Mouse (Mus musculus) cerebellum, postnatal 14 days (tissue): Measurements from ENCODE around the gene Slamf8.

Source experiments
- DNase-seq, 2 experiments: peaks; one replicate each; pipeline ENCODE4 v3.0.0; 2021; ENCODE audit warnings: mixed read lengths in 2 of 2

The Slamf8 gene

DNA sequence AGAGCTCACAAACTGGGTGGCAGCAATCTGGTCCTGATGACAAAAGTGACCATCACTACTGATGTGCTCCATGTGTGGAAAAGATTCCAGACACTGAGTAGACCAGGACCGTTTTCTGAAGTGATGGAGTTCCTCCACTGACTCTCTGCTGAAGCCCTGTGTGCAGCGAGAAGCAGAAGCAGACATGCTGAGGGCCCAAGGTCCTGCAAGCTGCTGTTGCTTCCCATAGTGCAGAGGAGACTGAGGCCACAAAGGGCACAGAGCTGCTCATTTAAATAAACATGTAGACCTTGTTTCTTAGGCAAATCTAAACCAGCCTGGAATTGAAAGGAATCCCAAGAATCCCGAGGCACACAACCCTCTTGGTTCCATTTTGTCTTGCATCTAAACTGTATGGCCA is 3.0 kb upstream of the Slamf8 start:
- no peak for DNase-seq

GRCm38 (mm10) chr1:172585612-172586567 is 4.5 kb downstream of the Slamf8 start:
- peak; percentile 16 to 30 for DNase-seq

DNA sequence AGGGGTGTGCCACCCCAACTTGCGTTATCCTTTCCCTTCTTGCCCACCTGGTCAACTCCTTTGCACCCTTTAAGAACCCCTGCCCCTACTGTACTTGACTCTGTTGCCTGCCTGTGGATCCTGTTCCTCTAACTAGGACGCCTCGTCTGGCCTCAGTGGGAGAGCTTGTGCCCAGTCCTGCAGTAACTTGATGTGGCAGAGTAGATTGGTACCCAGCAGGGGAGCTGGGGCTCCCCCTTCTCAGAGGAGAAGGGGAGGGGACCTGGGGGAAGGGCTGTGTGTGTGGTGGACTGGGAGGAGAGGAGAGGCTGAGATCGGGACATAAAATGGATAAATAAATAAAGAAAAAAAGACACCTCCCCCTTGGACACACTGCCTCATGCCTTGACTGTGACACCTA is 5.3 kb downstream of the Slamf8 start:
- DNase-seq, result no peak

DNA sequence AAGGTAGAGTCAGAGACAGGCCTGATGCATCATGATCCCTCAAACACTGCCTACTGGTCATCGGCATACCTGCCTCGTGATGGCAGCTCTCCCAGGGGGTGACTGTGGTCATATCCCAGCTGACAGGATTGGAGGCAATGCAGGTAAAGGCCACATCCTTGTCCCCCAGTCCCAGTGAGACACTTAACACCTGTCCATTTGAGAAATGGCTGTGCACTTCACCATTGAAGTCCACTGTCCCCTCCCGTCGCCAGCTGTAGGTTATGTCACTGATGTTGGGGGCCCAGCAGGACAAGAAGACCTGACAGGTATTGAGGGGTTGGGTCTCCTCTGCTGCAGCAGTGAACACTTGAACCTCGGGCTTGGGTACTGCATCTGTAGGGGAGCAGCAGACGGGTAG is 6.1 kb downstream of the Slamf8 start:
- no peak for DNase-seq

GRCm38 (mm10) chr1:172582436-172582835 is 7.9 kb downstream of the Slamf8 start:
- DNase-seq, result no peak

GRCm38 (mm10) chr1:172580116-172580515 is 10.3 kb downstream of the Slamf8 start:
- DNase-seq, result no peak

DNA sequence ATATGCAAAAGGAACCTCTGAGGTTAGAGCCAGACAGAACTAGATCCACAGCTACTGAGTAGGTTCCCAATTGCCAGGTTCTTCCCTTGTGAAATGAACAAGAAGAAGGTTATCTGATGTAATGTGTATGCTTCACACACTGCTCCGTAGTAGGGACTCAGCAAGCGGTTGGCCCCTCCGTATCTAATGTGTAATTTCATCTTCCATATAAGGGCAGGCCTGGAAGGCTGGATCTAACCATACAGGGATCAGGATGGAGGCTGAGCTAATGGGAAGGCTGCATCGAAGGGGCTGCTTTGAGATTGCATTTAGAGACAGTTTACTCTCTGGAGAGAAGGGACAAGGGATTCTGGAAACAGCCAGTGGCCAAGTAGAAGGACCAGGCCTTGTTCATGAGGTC is 22.6 kb downstream of the Slamf8 start:
- no peak for DNase-seq

DNA sequence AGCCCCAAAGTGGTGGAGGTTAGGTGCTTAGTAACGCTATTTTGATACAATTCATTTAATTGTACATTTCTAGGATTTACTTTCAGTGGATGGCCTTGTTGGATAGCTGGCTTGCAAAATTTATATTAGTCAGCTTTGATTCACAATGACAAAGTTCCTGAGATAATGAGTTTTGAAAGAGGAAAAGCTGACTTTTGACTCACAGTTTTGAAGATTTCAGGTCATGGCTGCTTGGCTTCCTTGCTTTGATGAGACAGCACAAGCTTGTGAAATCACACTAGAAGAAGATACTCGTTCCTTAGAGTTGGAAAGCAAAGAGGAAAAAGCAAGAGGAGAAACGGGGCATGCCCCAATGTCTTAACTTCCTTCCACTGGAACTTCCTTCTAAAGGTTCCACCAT is 24.2 kb downstream of the Slamf8 start:
- DNase-seq, result no peak

- DNase-seq, result no peak
Measured at GRCm38 (mm10) chr1:172563465-172563828, 26.9 kb downstream of the Slamf8 start.

DNA sequence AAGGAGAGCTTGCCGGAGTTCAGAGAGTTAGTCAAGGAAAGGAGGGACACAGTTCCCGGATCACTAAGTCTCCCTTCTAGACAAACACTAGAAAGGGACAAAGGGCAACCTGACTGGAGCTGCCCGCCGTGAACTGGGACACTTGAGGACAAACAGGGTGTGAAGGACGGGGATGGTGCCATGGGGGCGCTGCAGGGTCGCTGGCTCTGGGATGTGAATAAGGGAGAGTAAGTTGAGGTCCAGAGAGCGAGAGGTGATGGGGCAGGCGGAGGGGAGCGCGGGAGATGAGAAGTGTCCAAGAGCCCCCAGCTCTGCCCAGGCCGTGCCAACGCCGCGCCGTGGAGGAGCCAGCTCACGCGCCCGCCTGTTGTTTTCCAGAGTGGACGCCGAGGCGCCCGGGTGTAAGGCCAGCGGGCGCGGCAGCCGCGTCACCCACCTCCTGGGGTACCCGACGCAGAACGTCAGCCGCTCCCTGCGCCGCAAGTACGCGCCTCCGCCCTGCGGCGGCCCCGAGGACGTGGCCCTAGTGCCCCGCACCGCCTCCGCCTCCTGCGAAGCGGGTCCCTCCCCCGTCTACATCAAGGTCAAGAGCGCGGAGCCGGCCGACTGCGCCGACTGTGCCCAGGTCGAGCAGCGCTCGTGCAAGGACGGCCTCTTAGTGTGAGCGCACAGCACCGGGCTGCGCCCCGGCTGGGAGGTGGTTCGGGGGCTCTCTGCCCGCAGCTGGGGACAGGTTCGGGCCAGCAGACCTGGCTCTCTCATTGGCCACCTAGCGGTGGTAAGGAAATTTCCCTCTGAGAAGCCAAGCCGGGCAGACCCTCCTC is 27.5 kb downstream of the Slamf8 start:
- peak; percentile 79 for DNase-seq

GRCm38 (mm10) chr1:172555638-172556037 is 34.7 kb downstream of the Slamf8 start, which contains the start of gene Vsig8:
Vsig8 (plus strand) TSS chr1:172555938.
- DNase-seq, result no peak

DNA sequence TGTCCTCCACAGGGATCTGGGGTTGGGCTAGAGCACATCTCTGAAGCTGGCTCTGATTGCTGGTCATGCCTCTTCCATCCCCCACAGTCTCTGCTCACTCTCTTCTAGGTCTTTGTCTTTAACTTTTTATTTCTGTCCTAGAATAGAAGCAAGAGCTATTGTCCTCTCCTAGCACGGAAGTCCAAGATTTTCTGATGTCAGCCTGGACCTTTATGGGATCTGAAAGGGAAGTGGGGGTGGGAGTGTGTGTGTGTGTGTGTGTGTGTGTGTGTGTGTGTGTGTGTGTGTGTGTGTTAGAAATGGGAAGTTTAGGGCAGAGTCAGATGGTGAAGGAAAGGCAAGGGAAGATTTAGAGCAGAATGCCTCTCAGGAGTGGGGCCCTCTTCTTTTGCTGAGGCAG is 37.7 kb downstream of the Slamf8 start:
- DNase-seq, result no peak

DNA sequence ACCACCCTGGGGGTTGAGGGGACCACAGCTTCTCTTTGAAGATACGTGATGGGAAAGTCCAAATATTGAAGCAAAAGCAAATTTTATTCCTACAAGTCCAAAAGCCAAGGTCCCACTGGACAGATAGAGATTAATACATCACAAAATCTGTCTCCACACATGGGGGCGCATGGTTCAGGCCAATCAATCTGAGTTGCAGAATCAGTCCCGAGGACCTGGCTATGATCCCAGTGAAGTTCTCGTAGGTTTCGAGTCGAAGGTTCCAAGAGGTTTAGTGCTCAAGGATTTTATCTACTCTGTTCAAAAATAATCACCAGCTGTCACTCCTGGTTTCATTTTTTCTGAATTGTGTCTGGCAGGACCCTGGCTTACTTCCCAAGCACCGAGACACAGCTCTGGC is 39.4 kb downstream of the Slamf8 start:
- DNase-seq, result no peak

DNA sequence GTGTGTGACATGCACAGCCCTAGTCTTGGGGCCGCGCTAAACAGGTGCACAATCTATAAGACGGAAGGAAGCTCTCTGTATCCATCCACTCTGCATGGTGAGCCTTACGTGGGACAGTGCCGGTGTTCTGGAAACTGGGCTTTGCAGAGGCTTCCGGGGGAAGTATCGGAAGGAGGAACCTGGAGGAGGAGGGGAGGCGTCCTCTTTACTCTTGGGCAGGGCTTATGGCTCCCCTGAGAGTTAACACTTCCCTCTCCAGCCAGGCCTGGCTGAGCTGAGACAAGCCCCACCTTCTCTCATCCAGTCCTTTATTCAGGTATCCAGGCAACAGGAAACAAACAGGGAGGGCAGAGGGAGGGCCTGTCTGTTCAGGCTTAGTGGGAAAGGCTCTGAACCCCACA is 39.8 kb downstream of the Slamf8 start:
- DNase-seq, result no peak

DNA sequence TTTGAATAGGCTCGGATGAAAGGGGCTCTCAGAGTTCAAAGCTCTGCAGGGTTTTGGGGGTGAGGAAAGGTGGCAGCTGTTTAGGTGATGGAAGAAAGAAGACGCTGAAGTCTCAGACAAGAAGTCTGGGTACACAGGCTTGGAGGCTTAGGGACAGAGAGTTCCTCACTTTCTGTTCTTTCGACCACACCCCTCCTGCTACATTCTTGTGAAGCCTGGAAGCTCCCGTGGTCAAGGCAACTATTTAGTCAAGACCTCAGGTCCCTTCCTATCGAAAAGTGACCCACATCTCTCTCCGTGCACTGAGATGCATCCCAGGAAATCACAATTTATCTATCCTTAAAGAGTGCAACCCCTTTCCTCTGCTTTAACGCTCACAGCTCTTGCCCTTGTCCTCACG is 40.7 kb downstream of the Slamf8 start:
- DNase-seq, result no peak

DNA sequence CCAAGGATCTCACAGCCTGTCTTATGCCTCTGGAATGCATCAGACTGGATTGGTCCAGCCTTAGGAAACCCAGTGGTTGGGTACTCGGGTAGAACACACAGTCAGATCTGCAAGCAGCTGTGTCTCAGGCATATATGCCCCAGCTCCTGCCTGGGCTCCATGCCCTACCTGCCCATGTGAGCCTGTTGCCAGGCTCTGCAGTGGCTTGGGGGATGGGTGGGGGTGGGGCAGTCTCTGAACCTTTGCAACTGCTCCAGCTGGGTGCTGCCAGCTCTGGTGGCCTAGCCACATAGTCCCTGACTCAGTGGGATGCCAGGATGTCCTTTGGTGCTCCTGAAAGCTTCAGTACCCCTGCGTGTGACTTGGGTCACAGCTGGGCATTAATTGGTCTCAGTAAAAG is 41.1 kb downstream of the Slamf8 start:
- no peak for DNase-seq

GRCm38 (mm10) chr1:172548501-172548900 is 41.9 kb downstream of the Slamf8 start:
- DNase-seq, result no peak

DNA sequence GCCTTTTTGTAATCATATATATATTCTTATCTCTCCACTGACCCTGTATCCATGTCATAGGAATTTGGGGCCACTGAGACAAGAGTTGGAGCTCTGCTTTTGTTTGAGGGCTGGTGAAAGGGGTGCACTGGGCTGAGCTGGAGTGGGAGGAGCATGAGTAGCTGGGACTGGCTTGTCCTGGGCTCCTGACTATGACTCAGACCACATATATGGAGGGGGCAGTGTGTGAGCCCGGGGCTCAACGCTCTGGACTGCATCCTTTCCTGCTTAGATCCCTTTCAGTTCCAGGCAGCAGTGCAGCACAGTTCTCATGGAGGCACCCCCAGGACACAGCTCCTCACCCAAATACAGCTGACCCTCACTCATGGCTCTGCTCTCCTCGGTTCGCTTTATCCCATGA is 44.3 kb downstream of the Slamf8 start:
- no peak for DNase-seq

DNA sequence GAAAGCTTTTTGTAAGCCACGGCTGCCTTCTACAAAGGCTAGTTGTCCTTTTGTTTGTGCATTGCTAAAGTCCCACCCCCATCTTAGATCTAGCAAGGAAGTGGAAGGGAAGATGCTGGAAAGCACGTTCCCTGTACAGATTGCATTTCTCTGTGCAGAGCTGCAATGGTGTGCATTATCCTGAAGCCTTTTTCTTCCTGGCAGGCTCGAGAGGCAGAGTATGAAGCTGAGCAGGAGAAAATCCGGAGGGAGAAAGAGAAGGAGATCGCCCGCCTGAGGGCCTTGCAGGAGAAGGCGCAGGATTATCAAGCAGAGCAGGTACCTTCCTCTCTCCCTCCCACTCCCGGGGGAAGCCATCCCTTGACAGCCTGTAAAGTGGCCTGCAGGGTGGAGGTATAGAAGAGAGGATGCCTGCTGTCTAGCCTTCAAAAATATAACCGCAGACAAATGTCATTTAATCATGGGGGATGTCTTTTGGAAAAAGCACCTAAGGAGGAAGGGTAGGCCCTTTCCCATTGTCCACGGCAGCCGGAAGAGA is 50.0 kb downstream of the Slamf8 start:
- no peak for DNase-seq

DNA sequence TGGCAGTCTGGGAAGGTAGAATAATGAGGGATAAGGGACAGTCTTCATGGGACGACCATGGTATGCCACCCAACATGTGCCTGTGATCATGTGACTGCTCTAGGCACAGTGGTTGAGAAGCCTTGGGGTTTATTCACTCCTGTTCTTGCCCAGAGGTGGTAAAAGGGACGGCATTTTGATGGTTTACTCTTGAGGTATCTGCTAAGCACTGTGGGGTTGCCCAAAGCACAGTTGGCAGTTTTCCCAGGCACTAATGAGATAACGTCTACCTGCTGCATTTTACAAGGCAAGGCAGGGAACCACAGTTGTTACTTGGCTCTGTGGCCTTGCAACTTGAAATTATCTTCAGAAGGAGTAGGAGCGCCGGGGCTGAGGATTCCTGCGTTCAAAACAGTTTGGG is 50.5 kb downstream of the Slamf8 start:
- peak in 1 of 2 experiments; percentile 32 for DNase-seq

GRCm38 (mm10) chr1:172535116-172535515 is 55.3 kb downstream of the Slamf8 start:
- peak; percentile 56 to 78 for DNase-seq

DNA sequence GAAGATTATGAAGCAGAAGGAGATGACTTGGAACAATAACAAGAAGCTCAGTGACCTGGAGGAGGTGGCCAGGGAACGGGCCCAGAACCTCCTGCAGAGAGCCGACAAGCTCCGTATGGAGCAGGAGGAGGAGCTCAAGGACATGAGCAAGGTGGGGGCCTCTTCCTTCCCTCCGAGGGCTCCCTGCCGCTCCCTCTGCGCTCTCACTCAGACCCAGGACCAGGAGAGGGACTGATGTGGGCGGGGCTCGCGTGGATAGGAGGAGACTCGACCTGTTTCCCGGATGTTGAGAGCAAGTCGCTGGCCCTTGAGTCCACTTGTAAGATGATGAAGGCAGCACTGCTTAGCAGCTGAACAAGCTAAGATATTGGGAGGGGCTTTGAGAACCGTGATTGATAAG is 57.8 kb downstream of the Slamf8 start:
- DNase-seq, result peak; percentile 70 to 78
